Mouse (Mus musculus) heart, adult 2 months (tissue): ENCODE measurements around the gene Trim15. TPM values are rescaled to one million over a fixed set of nuclear protein-coding genes. Genes with fewer than 3 reads are reported as not detected.

Source experiments
- DNase-seq, 2 experiments: peaks; one replicate each; pipeline ENCODE4 v3.0.0; 2021
- H3K27ac ChIP-seq: fragments of 200-600 bp; 2 replicates; pipeline ENCODE4 v1.8.1; 2022
- H3K27me3 ChIP-seq: fragments of 200-500 bp; 2 replicates; pipeline ENCODE4 v1.6.1; 2012; ENCODE audit warnings: mild to moderate bottlenecking, low read length, inconsistent platforms, mixed read lengths; ENCODE audit not compliant: control insufficient read depth, insufficient read depth
- H3K36me3 ChIP-seq: fragments of 200-500 bp; 2 replicates; pipeline ENCODE4 v1.6.1; 2012; ENCODE audit warnings: low read length, inconsistent platforms; ENCODE audit not compliant: control insufficient read depth, insufficient read depth
- H3K4me1 ChIP-seq: fragments of 200-500 bp; 2 replicates; pipeline ENCODE4 v1.6.1; 2011; ENCODE audit warnings: low read length; ENCODE audit not compliant: control insufficient read depth, insufficient read depth
- H3K4me3 ChIP-seq: fragments of 200-600 bp; 2 replicates; pipeline ENCODE4 v1.8.1; 2022
- H3K79me2 ChIP-seq: fragments of 200-500 bp; replicated peaks from 2 replicates; pipeline ENCODE4 v1.6.1; 2012; ENCODE audit warnings: mild to moderate bottlenecking, inconsistent platforms, low read length, moderate library complexity, mixed read lengths; ENCODE audit not compliant: control insufficient read depth, insufficient read depth
- H3K9ac ChIP-seq: fragments of 200-500 bp; 2 replicates; pipeline ENCODE4 v1.6.1; 2012; ENCODE audit warnings: low read depth, mild to moderate bottlenecking, control low read depth, inconsistent platforms, low read length, mixed read lengths
- CTCF ChIP-seq: fragments of 200-600 bp; IDR thresholded peaks from 2 replicates; pipeline ENCODE4 v1.8.1; 2022; ENCODE audit warnings: antibody characterized with exemption, mild to moderate bottlenecking, moderate library complexity
- EP300 ChIP-seq: fragments of 200-500 bp; IDR thresholded peaks from 2 replicates; pipeline ENCODE4 v1.6.1; 2011; ENCODE audit warnings: low read depth, low read length, control low read depth; ENCODE audit not compliant: insufficient read depth
- POLR2A ChIP-seq: fragments of 200-500 bp; IDR thresholded peaks from 2 replicates; pipeline ENCODE4 v1.6.1; 2011; ENCODE audit warnings: mild to moderate bottlenecking, low read depth, low read length, control low read depth; ENCODE audit not compliant: insufficient read depth
- WGBS: fragments of 180-500 bp; shearing (Covaris S2); methylation state at CpG from one replicate; pipeline ENCODE4 v1.1.7; 2018; 5-methylcytosine and 5-hydroxymethylcytosine counted together
- intact Hi-C: fragments of 180-260 bp; cut with DNase I; formaldehyde crosslinking; loops from one replicate; pipeline ENCODE4 v1.15.1; 2025
- polyA plus RNA-seq: library from polyadenylated mRNA; depleted of rRNA; stranded (reverse); fragments of >200 nt; gene quantifications from 2 replicates; pipeline ENCODE4 v1.2.3, GENCODE M21; 2012
- total RNA-seq, 2 experiments: library from RNA; stranded (reverse); gene quantifications; 2 replicates each; pipeline ENCODE4 v1.2.3; 2021

The Trim15 gene
- total and polyA plus RNA-seq, 3 experiments = 0.10 TPM; not detected in 2

GRCm38 (mm10) chr17:36858181-36858580, 8.8 kb downstream of the Trim15 start:
- H3K27me3 ChIP-seq = no peaks in the 10 kb centered on the region; the same call in 1 of the 2 replicates
- no peaks in the 10 kb centered on the region for H3K79me2 ChIP-seq
- no peaks in the 10 kb centered on the region for H3K4me1 ChIP-seq
- H3K27ac ChIP-seq = no peak overlapping the region
- H3K36me3 ChIP-seq = no peaks in the 10 kb centered on the region
- intact Hi-C loops = no loop called here
- WGBS = 71% methylated on average over 3 of the region's 3 CpGs
- no peak overlapping the region for H3K4me3 ChIP-seq
- DNase-seq = no peak
- no peak overlapping the region for H3K9ac ChIP-seq
- no peak for TF ChIP-seq EP300
- TF ChIP-seq POLR2A = no peak
- TF ChIP-seq CTCF = no peak

- DNase-seq = no peak
- Histone ChIP-seq H3K9ac (no peak overlapping the region), H3K27ac (no peak overlapping the region), H3K27me3 (no peaks in the 10 kb centered on the region), H3K4me1 (no peaks in the 10 kb centered on the region), H3K36me3 (no peaks in the 10 kb centered on the region), H3K4me3 (no peak overlapping the region), H3K79me2 (no peaks in the 10 kb centered on the region)
- 86% methylated on average over 4 of the region's 4 CpGs for WGBS
- intact Hi-C loops = no loop called here
- TF ChIP-seq EP300 = no peak
- no peak for TF ChIP-seq CTCF
Observed at GRCm38 (mm10) chr17:36856236-36856635, 10.8 kb downstream of the Trim15 start.

DNA sequence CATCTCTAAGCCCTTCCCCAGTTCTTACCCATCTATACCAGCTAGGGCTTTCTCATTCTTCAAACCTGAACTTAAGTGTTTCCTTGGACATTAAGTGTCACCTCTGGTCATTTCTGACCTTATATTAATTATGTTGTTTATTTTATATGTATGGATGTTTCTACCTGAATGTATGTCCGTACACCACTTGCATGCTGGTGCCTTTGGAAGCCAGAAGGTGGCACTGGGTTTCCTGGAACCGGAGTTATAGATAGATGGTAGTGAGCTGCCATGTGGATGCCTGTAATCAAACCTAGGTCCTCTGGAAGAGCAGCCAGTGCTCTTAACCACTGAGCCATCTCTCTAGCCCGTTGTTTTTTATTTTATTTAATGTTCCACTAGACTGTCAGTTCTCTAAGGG, 11.5 kb downstream of the Trim15 start:
- H3K36me3 ChIP-seq = peaks cover 3% of the 10 kb centered on the region; the same call in 1 of the 2 replicates
- no peaks in the 10 kb centered on the region for H3K27me3 ChIP-seq
- WGBS = 89% methylated on average over 3 of the region's 3 CpGs
- intact Hi-C loops = no loop called here
- no peak overlapping the region for H3K4me3 ChIP-seq
- H3K9ac ChIP-seq = no peak overlapping the region
- no peaks in the 10 kb centered on the region for H3K4me1 ChIP-seq
- no peak for DNase-seq
- no peaks in the 10 kb centered on the region for H3K79me2 ChIP-seq
- H3K27ac ChIP-seq = no peak overlapping the region
- TF ChIP-seq POLR2A = no peak
- TF ChIP-seq EP300 = no peak
- TF ChIP-seq CTCF = no peak

DNA sequence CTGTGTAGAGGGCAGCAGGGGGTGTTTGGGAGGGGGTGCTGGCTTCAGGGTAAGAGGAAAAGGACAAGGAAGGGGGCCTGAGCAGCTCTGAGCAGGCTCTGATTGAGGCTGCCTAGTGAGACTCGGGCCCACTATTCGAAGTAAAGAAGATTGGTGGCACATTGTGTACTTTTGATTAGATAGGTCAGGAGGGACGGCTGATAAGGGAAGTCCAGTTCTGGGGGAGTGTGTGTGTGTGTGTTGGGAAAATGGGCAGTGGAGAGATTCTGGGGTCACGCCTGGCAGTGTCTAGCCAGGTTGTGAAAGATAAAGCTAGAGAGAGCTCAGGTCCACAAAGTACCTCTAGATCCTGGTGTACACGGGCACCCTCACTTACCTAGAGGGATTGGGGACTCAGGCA, 15.4 kb downstream of the Trim15 start:
- H3K27me3 ChIP-seq = no peaks in the 10 kb centered on the region
- DNase-seq = no peak

DNA sequence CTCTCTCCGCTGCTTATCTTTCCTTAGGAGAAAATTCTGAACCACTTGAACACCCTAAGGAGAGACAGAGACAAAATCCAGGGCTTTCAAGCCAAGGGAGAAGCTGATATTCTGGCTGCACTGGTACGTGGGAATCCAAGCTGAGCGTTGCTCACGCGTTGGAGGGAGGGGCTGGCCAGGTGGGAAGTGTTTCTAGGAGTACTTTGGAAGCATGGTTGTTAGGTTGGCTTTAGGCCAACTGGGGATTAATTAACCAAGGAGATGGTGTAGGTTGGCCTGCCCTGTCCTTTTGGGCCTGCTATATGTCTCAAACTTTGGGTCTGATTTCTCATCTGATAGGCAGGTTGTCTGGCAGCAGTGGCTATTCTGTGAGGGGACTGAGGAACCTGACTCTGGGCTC, 15.8 kb downstream of the Trim15 start:
- intact Hi-C loops = no loop called here
- WGBS = 80% methylated on average over 5 of the region's 5 CpGs
- TF ChIP-seq EP300 = no peak
- no peak for TF ChIP-seq CTCF
- TF ChIP-seq POLR2A = no peak
- Histone ChIP-seq H3K27me3 (no peaks in the 10 kb centered on the region), H3K4me3 (no peak overlapping the region), H3K36me3 (peaks cover 3% of the 10 kb centered on the region), H3K27ac (no peak overlapping the region), H3K4me1 (no peaks in the 10 kb centered on the region), H3K79me2 (no peaks in the 10 kb centered on the region; the same call in 1 of the 2 replicates), H3K9ac (no peak overlapping the region)
- DNase-seq = no peak

More for the DNA sequence above, 15.4 kb downstream of the Trim15 start:
- no peak for TF ChIP-seq EP300
- no peak for TF ChIP-seq CTCF
- TF ChIP-seq POLR2A = no peak
- H3K36me3 ChIP-seq = peaks cover 3% of the 10 kb centered on the region; the same call in 1 of the 2 replicates
- no peak overlapping the region for H3K27ac ChIP-seq
- H3K9ac ChIP-seq = no peak overlapping the region
- no peaks in the 10 kb centered on the region for H3K4me1 ChIP-seq
- H3K4me3 ChIP-seq = no peak overlapping the region
- no peaks in the 10 kb centered on the region for H3K79me2 ChIP-seq
- 62% methylated on average over 5 of the region's 5 CpGs for WGBS
- intact Hi-C loops = no loop called here

DNA sequence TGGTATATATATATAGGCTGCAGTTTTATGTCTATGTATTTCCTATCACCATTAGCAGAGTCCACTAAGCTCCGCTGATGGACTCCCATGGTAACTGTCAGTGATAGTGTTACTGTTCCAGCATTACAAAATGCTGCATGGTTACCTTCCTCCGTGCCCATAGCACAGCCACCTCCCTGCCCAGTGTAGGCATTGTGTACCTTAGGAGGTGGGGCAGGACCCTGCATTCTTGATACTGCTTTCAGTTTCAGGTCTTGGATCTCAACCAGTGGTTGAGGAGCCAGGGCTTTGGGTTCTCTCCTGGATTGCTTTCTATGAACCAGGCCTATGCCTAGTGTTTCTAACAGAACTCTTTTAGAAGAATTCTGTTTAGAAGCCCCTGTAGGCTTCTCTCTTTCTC, 17.0 kb downstream of the Trim15 start:
- 85% methylated on average over 2 of the region's 2 CpGs for WGBS
- no peaks in the 10 kb centered on the region; the same call in 1 of the 2 replicates for H3K79me2 ChIP-seq
- H3K27ac ChIP-seq = no peak overlapping the region
- H3K9ac ChIP-seq = no peak overlapping the region
- intact Hi-C loops = no loop called here
- H3K36me3 ChIP-seq = peaks cover 3% of the 10 kb centered on the region
- no peaks in the 10 kb centered on the region for H3K27me3 ChIP-seq
- no peaks in the 10 kb centered on the region for H3K4me1 ChIP-seq
- TF ChIP-seq POLR2A (no peak), EP300 (no peak), CTCF (no peak)
- no peak for DNase-seq
- no peak overlapping the region for H3K4me3 ChIP-seq
